Mouse (Mus musculus) v-Abl transformed pro-B cells (cell line): ENCODE data around the gene Ppm1a.

Source experiments
- in situ Hi-C, 2 experiments: fragments of 400-800 bp; cut with MboI; formaldehyde crosslinking; loops; one replicate each; pipeline ENCODE4 v1.15.1; 2025; ENCODE audit not compliant: unreplicated experiment in 2 of 2

Gene Ppm1a

DNA sequence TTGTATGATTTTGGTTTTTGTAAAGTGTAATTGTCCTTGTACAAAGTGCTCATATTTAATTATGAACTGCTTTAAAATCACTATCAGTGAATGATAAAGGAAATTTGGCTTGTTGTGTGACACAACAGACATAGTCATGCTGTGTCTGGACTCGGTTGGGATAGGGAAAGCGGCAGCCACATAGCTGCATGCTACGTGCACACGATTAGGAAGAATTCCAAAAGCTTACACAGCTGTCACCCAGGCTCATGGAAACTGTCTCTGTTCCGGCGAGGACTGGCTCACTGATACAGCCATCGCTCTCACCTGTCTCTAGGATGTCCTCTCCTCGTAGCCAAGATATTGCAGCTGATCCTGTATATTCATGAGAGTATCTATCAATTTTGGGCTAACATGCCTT is 36.7 kb downstream of the Ppm1a start:
- in situ Hi-C loops: no loop called here

DNA sequence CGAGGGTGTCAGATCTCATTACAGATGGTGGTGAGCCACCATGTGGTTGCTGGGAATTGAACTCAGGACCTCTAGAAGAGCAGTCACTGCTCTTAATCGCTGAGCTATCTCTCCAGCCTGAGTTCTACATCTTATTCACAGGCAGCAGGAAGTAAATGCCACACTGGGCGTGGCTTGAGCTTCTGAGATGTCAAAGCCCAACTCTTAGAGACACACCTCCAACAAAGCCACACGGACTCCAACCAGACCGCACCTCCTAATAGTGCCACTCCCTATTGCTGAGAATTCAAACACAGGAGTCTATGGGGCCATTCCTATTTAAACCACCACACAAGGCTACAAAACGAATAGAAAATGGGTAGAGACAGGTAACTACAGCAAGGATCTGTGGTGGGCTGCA is 52.5 kb downstream of the Ppm1a start:
- in situ Hi-C loops: no loop called here

DNA sequence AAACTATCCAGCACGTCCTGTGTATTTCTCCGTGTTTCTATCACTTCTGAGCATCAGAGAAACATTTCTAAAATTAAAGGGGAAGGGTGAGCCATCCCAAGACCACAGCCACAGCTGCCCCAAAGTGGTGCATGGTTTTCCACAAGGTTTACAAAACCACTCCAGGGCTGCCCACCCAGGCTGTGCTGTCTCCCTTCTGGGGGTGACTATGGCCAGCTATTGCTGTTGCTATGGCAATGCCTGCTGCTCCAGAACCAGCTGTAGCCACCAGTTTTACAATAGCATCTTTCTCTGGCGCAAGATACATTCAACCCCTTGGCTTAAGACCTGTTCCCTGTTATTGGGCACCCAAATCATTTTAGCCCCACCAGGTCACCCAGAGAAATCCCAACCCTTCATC is 54.3 kb downstream of the Ppm1a start:
- in situ Hi-C loops: no loop called here

DNA sequence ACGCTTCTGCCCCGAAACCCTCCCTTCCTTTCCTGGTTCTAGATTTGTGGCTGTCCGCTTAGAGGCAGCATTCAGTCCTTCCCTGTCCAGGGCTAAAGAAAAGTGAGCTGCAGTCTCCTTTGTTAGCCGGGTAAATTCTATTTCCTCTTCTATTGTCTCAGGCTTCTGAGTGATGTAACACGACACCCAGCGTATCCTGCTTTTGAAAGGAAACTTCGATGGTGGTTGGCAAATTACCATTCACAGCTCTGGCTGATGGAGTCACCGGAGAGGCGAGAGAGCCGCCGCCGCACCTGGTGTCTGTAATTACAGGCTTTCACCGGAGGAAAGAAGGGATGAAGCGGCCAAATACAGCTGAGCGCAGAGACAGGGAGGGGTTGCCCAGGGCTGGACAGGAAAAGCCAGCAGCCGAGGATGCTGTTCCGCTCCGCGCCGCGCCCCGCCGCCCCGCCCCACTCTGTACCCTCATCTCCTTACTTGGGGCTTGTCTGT is 63.7 kb downstream of the Ppm1a start:
- in situ Hi-C loops: no loop called here

DNA sequence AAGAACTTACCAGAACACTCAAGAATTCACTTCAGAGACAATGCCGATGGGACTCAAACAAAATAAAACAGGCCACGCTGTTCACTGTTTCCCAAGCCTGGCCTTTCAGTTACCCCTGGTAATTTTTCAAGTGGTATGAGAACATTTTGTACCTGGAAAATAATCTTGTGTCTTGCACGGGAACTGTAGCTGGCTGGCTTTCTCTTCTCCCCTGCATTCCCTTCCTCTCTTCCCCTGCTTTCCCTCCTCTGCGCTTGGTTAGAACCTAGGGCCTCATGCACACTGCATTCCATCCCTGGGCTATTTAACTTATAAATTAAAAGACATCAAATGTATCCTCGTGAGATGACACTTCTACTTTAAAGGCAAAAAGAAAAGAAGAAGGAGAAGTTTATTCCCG is 64.3 kb downstream of the Ppm1a start:
- in situ Hi-C loops: no loop called here

DNA sequence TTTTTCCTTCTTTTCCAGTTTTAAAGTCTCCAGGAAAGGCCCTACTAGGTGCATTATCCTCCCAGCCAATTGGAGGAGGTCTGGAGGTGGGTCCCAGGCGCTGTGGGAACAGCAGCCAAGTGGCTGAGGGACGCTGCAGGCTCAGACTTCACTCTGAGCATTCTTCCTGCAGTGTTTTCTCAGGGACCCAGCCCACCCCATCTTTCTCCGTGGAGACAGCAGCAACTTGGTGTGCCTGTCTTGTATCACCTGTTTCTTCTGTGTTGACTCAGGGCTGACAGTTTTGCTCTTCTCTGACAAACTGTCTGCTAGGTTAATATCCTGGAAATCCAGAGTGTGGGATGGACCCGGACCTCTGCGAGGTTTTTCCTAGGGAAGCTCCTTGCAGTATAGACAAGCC is 68.4 kb downstream of the Ppm1a start:
- in situ Hi-C loops: loop anchor here in 1 of 2 experiments (25.0 kb wide), 2 partner anchors 687 to 738 kb away; partner anchors contain the start of genes Jkamp and L3hypdh

DNA sequence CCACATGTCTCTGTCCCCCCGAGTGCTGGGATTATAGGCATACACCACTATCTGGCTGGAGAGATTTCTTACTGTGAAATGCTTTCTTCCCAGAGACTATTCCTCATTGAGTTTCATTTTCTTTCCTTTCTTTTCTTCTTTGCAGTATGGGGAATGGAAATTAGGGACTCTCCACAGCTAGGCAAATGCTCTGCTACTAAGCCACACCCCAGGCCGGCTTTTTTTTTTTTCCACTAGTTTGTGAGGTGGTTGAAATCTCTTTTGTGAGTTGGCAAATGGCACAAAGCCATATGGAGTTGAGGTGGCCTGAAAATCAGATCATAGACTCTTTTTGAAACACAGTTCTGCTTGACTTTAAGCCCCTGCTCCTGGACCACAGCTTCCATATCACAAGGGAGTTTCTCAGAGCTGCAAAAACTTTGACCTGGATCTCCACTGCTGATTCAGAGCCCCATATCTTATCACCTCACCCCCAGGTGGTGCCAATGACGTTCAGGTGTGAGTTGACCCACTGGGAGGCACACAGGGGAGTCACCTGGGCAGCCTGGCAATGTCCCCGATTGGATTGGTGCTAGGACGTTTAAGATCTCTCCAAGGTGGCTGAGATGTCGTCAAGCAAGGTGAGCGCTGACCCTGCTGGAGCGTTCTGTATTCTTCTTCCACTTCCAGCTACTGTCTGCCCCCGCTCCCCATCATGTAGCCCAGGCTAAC is 71.7 kb downstream of the Ppm1a start:
- in situ Hi-C loops: loop anchor here in 1 of 2 experiments (25.0 kb wide), 2 partner anchors 683 to 742 kb away; partner anchors contain the start of genes Jkamp and L3hypdh

DNA sequence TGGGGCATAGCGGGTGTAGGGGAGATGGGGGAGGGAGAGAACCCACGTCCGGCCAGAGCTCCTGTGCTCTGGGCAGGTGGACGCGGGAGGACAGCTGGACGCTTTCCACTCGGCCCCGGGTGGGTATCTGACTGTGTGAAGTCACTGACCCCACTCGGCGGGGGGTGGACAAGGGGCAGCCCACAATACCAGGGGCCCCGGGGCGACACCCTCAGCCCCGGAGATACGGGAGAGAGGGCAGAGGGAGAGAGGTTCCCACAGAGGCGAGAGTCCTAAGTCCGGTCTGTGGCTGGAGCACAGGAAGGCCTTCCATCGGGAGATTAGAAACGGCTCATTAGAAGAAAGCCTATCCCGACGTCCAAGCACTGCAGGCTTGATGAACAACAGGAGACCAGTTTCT is 72.5 kb downstream of the Ppm1a start:
- in situ Hi-C loops: loop anchor here in 1 of 2 experiments (25.0 kb wide), 2 partner anchors 683 to 742 kb away; partner anchors contain the start of genes Jkamp and L3hypdh

DNA sequence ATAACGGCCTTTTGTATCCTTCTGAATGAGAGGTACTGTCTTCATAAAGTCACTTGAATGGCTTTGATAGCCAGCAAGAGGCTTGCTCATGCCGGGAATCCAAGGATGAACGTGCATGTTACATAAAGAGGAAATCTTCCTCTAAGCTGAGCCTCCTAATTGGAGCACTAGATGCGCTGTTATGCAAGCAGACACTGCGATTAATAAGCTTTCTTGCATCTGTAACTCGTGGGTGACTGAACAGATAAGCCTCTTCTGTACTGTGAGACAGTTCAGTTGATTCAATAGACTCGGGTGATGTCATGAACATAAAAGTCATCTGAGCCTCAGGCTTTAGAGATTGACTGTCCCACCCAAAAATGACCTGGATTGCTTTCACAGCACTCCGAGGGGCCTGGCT is 73.1 kb downstream of the Ppm1a start:
- in situ Hi-C loops: loop anchor here in 1 of 2 experiments (25.0 kb wide), 2 partner anchors 682 to 743 kb away; partner anchors contain the start of genes Jkamp and L3hypdh

DNA sequence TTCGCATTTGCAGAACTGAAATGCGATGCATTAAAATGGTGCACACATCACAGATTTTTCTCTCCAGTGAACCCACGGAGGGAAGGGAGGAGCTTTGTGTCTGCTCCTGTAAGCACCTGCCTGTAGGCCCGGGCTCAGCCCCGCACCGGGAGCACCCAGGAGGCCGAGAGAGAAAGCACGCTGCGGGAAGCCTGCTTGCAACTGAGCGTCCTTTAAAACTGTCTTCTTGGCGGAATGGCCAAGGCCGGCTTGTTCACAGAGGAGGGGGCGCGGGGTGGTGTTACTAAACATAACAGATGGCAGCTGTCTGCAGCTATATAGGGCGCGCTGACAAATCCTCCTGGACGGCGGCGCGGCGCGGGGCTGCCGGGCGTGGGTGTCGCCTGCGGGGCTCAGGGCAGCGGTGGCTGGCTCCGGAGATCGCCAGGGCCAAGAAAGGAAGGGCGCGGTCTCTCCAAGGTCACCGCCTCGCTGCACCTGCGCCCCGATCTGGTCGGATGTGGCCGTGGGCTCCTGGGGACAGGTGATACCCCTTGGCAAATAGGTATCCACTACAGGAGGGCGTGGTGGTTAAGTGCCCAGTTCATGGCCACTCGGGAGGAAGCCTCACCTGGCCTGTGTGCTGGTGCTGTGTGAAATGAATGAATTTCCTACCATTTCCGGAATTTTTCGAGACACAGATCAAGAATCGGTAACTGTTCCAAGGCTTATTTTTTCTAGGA is 74.6 kb downstream of the Ppm1a start:
- in situ Hi-C loops: loop anchor here in 1 of 2 experiments (25.0 kb wide), 2 partner anchors 680 to 745 kb away; partner anchors contain the start of genes Jkamp and L3hypdh

DNA sequence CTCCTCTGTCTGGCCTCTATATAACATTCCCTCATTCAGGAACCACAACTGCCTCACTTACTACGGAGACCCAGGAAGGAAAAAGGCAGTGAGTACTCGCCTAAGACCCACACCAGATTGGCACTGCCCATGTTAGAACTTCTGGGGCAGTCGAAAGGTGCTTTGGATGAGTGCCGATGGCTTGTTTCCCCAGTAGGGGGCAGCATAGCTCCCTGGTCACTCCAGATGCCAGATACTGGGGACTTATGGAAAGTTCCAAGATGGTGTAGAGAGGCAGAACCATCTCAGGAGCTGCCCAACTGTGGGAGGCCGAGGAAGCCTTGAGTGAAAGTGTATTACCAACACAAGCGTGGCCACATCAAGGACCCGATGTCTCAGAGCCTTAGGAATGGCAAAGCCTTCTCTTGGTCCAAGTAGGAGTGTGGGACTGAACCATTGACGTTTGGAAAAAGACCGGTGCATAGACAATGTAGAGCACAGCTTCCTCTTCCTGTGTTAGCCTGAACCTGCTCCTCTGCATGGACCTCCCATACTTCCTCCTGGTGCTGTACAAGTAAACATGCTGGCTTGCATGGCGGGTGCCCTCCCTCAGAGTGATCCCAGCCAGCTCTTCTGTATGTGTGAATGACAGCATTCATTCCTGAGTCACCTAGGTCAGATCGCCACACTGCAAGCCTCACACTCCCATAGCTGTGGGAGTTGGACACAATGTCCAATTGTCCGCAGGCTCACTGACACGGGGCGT is 77.7 kb downstream of the Ppm1a start:
- in situ Hi-C loops: loop anchor here in 1 of 2 experiments (25.0 kb wide), 2 partner anchors 677 to 748 kb away; partner anchors contain the start of genes Jkamp and L3hypdh

DNA sequence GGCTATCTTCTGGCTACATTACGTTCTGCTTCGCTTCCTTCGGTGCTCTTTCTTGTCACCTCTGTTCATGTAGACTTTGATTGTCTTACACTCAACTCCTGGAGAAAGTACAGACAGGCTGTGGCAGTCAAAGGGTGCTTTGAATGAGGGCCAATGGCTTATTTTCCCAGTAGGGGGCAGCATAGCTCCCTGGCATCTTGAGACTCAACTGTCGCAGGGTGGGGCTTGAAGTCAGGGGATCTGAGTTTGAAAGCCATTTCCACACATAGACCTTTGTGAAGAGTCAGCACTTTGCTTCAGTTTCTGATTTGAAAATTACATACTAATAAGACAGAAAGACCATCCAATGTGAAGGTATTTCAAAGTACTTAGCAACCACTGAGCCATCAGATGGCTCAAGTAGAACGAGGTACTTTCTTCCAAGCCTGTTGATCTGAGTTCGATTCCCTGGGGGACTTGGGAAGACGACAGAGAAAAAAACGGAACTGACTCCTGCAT is 78.3 kb downstream of the Ppm1a start:
- in situ Hi-C loops: loop anchor here in 1 of 2 experiments (25.0 kb wide), 2 partner anchors 677 to 748 kb away; partner anchors contain the start of genes Jkamp and L3hypdh

DNA sequence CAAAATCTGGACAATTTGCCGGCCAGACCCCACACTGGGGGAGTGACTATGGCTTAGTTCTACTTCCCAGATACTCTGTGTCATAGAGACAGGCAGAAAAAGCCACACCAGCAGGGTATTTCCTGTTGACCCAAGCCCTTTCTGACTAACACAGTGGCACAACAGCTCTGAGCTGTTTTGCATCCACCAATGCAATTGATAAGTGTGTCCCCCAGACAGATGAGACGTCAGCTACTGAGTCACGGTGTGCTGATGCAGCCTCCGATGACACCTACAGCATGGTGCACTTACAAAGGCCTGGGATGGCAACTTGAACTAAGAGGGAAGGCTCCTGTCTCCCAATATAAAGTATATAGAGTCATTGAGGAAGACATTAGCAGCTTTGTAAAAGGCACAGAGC is 80.0 kb downstream of the Ppm1a start:
- in situ Hi-C loops: loop anchor here in 1 of 2 experiments (25.0 kb wide), 2 partner anchors 675 to 750 kb away; partner anchors contain the start of genes Jkamp and L3hypdh

DNA sequence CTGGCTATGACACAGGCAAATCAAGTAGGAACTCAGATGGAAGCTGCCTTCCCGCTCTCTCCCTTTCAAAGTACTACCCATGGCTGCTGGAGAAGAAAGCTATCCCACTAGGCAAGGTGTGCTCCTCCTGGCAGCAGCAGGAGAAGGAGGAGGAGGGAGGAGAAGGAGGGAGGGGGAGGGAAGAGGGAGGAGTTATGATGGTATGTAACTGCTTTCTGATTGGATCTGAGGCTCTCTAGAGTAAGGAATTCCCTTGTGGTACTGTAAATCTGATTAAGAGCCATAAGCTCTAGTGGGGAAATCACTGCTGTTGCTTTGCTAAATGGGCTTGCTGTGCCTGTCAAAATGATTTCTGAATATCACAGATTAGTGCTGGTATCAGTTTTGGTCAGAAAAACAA is 84.2 kb downstream of the Ppm1a start:
- in situ Hi-C loops: loop anchor here (5.0 to 25.0 kb wide), 9 partner anchors 74 to 754 kb away; partner anchors contain the start of genes Dhrs7 (in 1 of the 2), Jkamp (in 1 of the 2), L3hypdh (in 1 of the 2) and Pcnx4 (in 1 of the 2)

DNA sequence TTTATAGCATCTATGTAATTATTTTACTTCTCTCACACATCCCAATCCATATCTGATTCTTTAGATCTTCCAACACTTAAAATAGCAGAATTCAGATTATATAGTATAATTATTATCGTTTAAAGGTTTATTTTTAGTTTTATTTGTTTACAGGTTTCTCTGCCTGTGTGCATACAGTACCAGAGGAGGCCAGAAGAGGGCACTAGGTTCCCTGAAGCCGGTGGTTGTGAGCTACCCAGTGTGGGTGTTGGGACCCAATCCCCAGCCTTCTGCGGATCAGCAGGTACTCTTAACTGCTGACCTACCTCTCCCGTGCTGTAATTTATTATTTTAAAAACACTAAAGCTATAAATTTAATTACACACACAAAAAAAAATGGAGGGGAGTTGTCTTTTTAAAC is 85.9 kb downstream of the Ppm1a start:
- in situ Hi-C loops: loop anchor here (5.0 to 25.0 kb wide), 9 partner anchors 76 to 756 kb away; partner anchors contain the start of genes Dhrs7 (in 1 of the 2), Jkamp (in 1 of the 2), L3hypdh (in 1 of the 2) and Pcnx4 (in 1 of the 2)

DNA sequence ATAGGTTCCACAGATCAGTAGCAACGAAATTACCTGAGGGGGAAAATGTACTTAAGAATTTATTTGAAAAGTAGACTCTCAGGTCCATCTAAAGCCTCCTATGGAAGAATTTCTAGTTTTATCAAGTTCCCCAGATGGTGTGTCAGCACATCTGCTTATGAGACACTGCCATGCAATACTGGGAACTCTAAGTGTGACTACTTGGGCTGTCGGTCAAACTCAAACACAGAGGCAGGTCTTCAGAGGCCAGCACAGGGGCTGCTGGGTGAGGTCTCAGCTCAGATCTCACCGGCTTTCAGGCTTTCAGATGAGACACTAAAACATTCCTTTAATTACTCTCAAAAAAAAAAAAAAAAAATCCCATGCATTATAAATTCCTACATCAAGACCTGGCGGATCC is 86.3 kb downstream of the Ppm1a start:
- in situ Hi-C loops: loop anchor here (5.0 to 25.0 kb wide), 9 partner anchors 76 to 756 kb away; partner anchors contain the start of genes Dhrs7 (in 1 of the 2), Jkamp (in 1 of the 2), L3hypdh (in 1 of the 2) and Pcnx4 (in 1 of the 2)

DNA sequence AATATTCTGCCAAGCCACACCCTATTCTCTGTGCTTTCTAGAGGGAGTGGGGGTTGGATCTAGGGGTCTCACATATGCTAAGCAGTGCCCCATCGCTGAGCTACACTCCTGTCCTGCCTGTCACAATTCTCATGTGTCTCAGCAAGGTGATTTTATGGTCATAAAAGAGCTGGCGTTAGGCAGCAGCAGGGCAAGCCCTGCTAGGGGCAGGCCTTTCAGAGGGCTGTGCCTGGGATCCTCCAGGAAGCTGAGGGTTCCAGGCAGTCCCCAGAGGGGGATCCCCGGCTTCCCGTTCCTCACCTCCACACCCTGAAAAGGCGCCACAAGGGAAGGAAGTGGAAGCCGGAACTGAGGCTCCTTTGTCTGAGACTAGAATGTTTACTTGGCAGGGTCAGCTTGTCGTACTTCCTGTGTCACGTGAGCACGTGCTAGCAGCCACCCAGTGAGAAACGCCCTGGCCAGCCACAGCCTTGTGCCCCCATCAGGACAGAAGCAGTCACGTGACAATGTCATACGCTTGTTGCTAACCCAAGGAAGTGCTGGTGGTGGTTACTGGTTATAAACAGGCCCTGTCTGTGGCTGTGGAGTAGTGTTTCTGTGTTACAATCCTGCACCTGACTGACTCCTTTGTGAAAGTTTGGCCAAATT is 86.8 kb downstream of the Ppm1a start:
- in situ Hi-C loops: loop anchor here (5.0 to 25.0 kb wide), 9 partner anchors 77 to 757 kb away; partner anchors contain the start of genes Dhrs7 (in 1 of the 2), Jkamp (in 1 of the 2), L3hypdh (in 1 of the 2) and Pcnx4 (in 1 of the 2)

DNA sequence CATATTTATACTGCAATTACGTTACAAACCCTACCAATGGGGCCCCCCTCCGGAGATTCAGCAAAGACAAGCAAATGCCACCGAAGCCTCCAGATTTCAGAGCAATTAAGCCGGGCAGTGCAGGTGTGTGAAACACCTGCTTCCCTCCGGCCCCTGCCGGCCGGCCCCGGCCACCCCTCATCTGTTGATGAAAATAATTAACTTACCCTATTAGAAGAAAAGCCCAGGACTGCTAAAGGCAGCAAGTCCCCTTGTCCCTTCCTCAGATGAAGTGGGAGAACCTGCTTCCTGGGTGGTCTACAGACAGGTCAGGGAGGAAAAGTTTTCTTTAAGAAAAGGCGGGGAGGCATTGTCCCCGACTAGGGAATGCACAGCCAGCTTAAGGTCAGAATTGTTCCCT is 88.7 kb downstream of the Ppm1a start:
- in situ Hi-C loops: loop anchor here (5.0 to 25.0 kb wide), 5 partner anchors 126 to 759 kb away; partner anchors contain the start of genes Jkamp (in 1 of the 2) and L3hypdh (in 1 of the 2)

DNA sequence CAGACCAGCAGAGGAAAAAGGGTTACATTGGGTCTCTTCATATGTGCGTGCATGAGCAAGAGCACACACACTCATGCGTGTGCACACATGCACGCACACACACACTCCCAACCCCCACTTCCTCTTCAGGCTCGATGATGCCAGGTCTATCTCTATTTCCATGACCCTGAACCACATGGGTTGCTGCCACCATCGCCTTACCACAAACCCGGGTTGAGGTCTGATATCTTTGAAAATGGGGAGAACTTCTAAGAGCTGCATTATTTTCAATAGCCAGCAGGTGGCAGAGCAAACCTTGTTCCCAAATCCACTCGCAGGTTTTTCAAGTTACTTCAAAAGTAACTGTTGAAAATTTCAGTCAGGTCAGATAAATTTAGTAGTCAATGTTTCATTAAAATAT is 90.5 kb downstream of the Ppm1a start:
- in situ Hi-C loops: loop anchor here (5.0 to 25.0 kb wide), 5 partner anchors 125 to 760 kb away; partner anchors contain the start of genes Jkamp (in 1 of the 2) and L3hypdh (in 1 of the 2)
